Mouse (Mus musculus): ENCODE measurements at regions not wholly inside any gene's neighbourhood (a gene's known extent, or its start where the extent isn't known, plus 50 kb on each side); places are given as distances from the start of the nearest gene placed in this dataset.

- TF ChIP-seq CTCF (conservative IDR thresholded peaks at IDR 0.05; ENCODE audit: insufficient read depth, insufficient read length, low read depth, low read length), result no peak
- no peak for TF ChIP-seq POLR2A (IDR thresholded peaks at IDR 0.05; ENCODE audit: low read depth, low read length)
These were observed 67.8 kb upstream of the Adgra3 start for GRCm38 (mm10) chr5:50126594-50126993.

Data from kidney, adult 2 months (tissue).